In the genomic region with DNA sequence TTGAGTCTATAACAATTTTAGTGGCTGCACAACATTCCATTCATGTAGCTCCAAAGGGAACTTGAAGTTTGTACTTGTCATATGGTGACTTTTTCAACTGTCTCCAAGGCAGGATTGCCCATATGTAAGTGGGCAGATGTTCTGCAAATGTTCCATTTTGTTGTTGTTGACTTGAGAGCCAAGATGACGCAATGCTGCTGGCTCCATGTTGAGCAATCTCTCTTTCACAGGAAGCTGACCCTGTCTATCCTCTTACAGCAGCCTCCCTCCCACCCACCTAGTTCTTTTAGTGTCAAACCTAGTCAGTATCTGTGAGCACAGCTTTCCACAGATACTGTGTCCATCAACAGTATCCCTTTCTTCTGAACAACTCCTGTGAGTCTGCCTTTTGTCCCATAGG, we compare ENCODE assay signal across 15 mouse cellular contexts.
A peak's percentile ranks its signal among the peaks of the same experiment; 100 is the strongest.
DNase-seq lines count a peak whose midpoint lies in the region; ATAC-seq and TF ChIP-seq lines count a peak whose summit lies in the region.
"Had no signal": no experiment of that assay in that cellular context is flagged by ENCODE, and none has a peak within 500 bp of the region (broad histone marks: within the 10 kb centered on the region; RNA-seq: fewer than 3 reads in every experiment).

No protein-coding gene starts in this region.

- H3K9me3 ChIP-seq in liver, postnatal 0 days (ENCODE audit: low read length) = no peaks in the 10 kb centered on the region
- H3K9me3 ChIP-seq: hindbrain, embryonic 15.5 days; kidney, embryonic 15.5 days; neural tube, embryonic 15.5 days had no signal

- no peaks in the 10 kb centered on the region for H3K79me2 ChIP-seq in myocyte (ENCODE audit: control insufficient read depth, insufficient read depth)

- H3K27ac ChIP-seq in liver, postnatal 0 days (ENCODE audit: low read depth) = 0 out of 2 replicates have a peak overlapping the region, but pooled peaks have one; percentile 48
- H3K27ac ChIP-seq: gastrocnemius, adult 2 months; hindbrain, embryonic 15.5 days; kidney, embryonic 15.5 days; neural tube, embryonic 15.5 days had no signal

- DNase-seq in adrenal gland, postnatal 10 days = peak; percentile 17
- DNase-seq in adrenal gland, adult 8-10 months = no peak
- peak; percentile 17 to 20 for DNase-seq in layer of hippocampus, adult 8-10 months (ENCODE audit: low spot score in 2 of 2)
- no peak for DNase-seq in layer of hippocampus, postnatal 10 days (ENCODE audit: low spot score in 2 of 2)
- DNase-seq in liver, postnatal 0 days = peak; percentile 48
- DNase-seq in right cerebral cortex, adult 18-20 months = no peak
- no peak for DNase-seq in left cerebral cortex, postnatal 36 days (ENCODE audit: low spot score in 2 of 2)
- DNase-seq: cerebellum, adult 9-10 months; gastrocnemius, adult 2 months; thymus, adult 18-20 months had no signal

- TF ChIP-seq EP300 in liver, postnatal 0 days (IDR thresholded peaks at IDR 0.05; ENCODE audit: low read depth) = no peak

- TF ChIP-seq CTCF in liver, postnatal 0 days (IDR thresholded peaks at IDR 0.05; ENCODE audit: low read depth) = no peak

- intact Hi-C loops in left cerebral cortex, postnatal 36 days (cut with DNase I) = no loop called here

- no peak for TF ChIP-seq POLR2A in myocyte (IDR thresholded peaks at IDR 0.05; ENCODE audit: insufficient read length, low read depth)

- 39% methylated on average over 1 of the region's 1 CpGs for WGBS in liver, postnatal 0 days (ENCODE audit: insufficient replicate concordance)

- H3K9ac ChIP-seq in liver, postnatal 0 days (replicated peaks) = no peak overlapping the region
- H3K9ac ChIP-seq: hindbrain, embryonic 15.5 days; kidney, embryonic 15.5 days; neural tube, embryonic 15.5 days had no signal

- no peaks in the 10 kb centered on the region for H3K27me3 ChIP-seq in liver, postnatal 0 days (ENCODE audit: insufficient read depth, low read length)
- H3K27me3 ChIP-seq in myocyte (ENCODE audit: control insufficient read depth, insufficient read depth, insufficient read length) = no peaks in the 10 kb centered on the region
- H3K27me3 ChIP-seq: hindbrain, embryonic 15.5 days; kidney, embryonic 15.5 days; neural tube, embryonic 15.5 days had no signal

- peaks cover 31% of the 10 kb centered on the region for H3K36me3 ChIP-seq in liver, postnatal 0 days (replicated peaks; ENCODE audit: insufficient read depth, low read length)
- H3K36me3 ChIP-seq in myocyte (ENCODE audit: control insufficient read depth, insufficient read depth) = peaks cover 59% of the 10 kb centered on the region

- ATAC-seq in liver, postnatal 0 days = peak; percentile 85
- ATAC-seq: forebrain, embryonic 14.5 days had no signal

- peaks cover 2% of the 10 kb centered on the region; the same call in 1 of the 2 replicates for H3K4me1 ChIP-seq in liver, postnatal 0 days (ENCODE audit: insufficient read depth)
- H3K4me1 ChIP-seq: hindbrain, embryonic 15.5 days; kidney, embryonic 15.5 days; neural tube, embryonic 15.5 days had no signal

- H3K4me3 ChIP-seq in liver, postnatal 0 days (ENCODE audit: low read depth, low read length) = no peak overlapping the region
- no peak overlapping the region for H3K4me3 ChIP-seq in myocyte
- H3K4me3 ChIP-seq: gastrocnemius, adult 2 months; hindbrain, embryonic 15.5 days; kidney, embryonic 15.5 days; neural tube, embryonic 15.5 days had no signal

- no peak overlapping the region for H3ac ChIP-seq in myocyte (ENCODE audit: control insufficient read depth, insufficient read length)

- no peak overlapping the region for H3K4me2 ChIP-seq in liver, postnatal 0 days (ENCODE audit: low read depth, low read length)
- H3K4me2 ChIP-seq in myocyte (ENCODE audit: low read depth) = no peak overlapping the region
- H3K4me2 ChIP-seq: hindbrain, embryonic 15.5 days; kidney, embryonic 15.5 days; neural tube, embryonic 15.5 days had no signal

TF ChIP-seq in myocyte, 11 proteins besides CTCF, POLR2A, EP300 and RAD21:
- TF ChIP-seq REST (IDR thresholded peaks at IDR 0.05; ENCODE audit: insufficient read depth, insufficient read length) = no peak
- 0 out of 2 replicates have a peak, but pooled peaks have one; percentile 60 for TF ChIP-seq CEBPB (IDR thresholded peaks at IDR 0.05; ENCODE audit: insufficient read depth, poor library complexity, severe bottlenecking)

Comparison
In these comparisons a context has a peak if more than half of its experiments do, and no peak if none do; other contexts are left out.
1. DNase-seq: peak in adrenal gland, postnatal 10 days (single experiment), layer of hippocampus, adult 8-10 months (2 of 2) and liver, postnatal 0 days (single experiment); none in adrenal gland, adult 8-10 months (single experiment), layer of hippocampus, postnatal 10 days (0 of 2), right cerebral cortex, adult 18-20 months (single experiment) and left cerebral cortex, postnatal 36 days (0 of 2).